ENCODE assay signal across 8 mouse cellular contexts in genomic region chr11:90663618-90664297, GRCm38 (mm10). TPM values are rescaled to one million over a fixed set of nuclear protein-coding genes. Genes with fewer than 3 reads are reported as not detected.
DNase-seq lines count a peak whose midpoint lies in the region; ATAC-seq and TF ChIP-seq lines count a peak whose summit lies in the region.

No protein-coding gene starts in this region.

- no peaks in the 10 kb centered on the region for H3K27me3 ChIP-seq in heart, embryonic 16.5 days (ENCODE audit: control insufficient read depth, insufficient read depth, low read length)
- no peaks in the 10 kb centered on the region for H3K27me3 ChIP-seq in hindbrain, postnatal 0 days (ENCODE audit: insufficient read depth, low read length)
- H3K27me3 ChIP-seq in midbrain, embryonic 13.5 days: no peaks in the 10 kb centered on the region

- no peak for DNase-seq in heart, postnatal 14 days
- DNase-seq in embryo, embryonic 10 days (ENCODE audit: low spot score): peak; percentile 22
- no peak for DNase-seq in hindbrain, postnatal 0 days (ENCODE audit: low spot score)
- DNase-seq in left cerebral cortex, adult 8-10 months (ENCODE audit: low spot score in 2 of 2): no peak
- DNase-seq in testis, postnatal 10 days (ENCODE audit: low spot score): no peak
- DNase-seq in left cerebral cortex, postnatal 36 days (ENCODE audit: low spot score in 2 of 2): no peak

- WGBS in heart, embryonic 16.5 days: 69% methylated on average over 5 of the region's 5 CpGs
- WGBS in hindbrain, postnatal 0 days: 26% methylated on average over 5 of the region's 5 CpGs
- WGBS in midbrain, embryonic 13.5 days: 20% methylated on average over 5 of the region's 5 CpGs

- peak overlapping the region; percentile 47 for H3K27ac ChIP-seq in heart, embryonic 16.5 days (ENCODE audit: low read length)
- H3K27ac ChIP-seq in hindbrain, postnatal 0 days: peak overlapping the region; percentile 58; the same call in 1 of the 2 replicates
- peak overlapping the region; percentile 61; the same call in 1 of the 2 replicates for H3K27ac ChIP-seq in midbrain, embryonic 13.5 days

- TF ChIP-seq CTCF in hindbrain, postnatal 0 days (IDR thresholded peaks at IDR 0.05; ENCODE audit: low read depth): no peak

- H3K4me1 ChIP-seq in heart, embryonic 16.5 days (ENCODE audit: control insufficient read depth, insufficient read depth, low read length): peaks cover 22% of the 10 kb centered on the region
- peaks cover 5% of the 10 kb centered on the region; the same call in 1 of the 2 replicates for H3K4me1 ChIP-seq in hindbrain, postnatal 0 days (ENCODE audit: insufficient read depth, low read length)
- H3K4me1 ChIP-seq in midbrain, embryonic 13.5 days (replicated peaks): peaks cover 29% of the 10 kb centered on the region

- H3K9ac ChIP-seq in heart, embryonic 16.5 days (ENCODE audit: low read length): 0 out of 2 replicates have a peak overlapping the region, but pooled peaks have one; percentile 1
- no peak overlapping the region for H3K9ac ChIP-seq in hindbrain, postnatal 0 days (replicated peaks; ENCODE audit: low read length)
- H3K9ac ChIP-seq in midbrain, embryonic 13.5 days (replicated peaks): no peak overlapping the region

- intact Hi-C loops in heart, postnatal 14 days (cut with DNase I): no loop called here
- intact Hi-C loops in left cerebral cortex, postnatal 36 days (cut with DNase I): no loop called here

- no peak overlapping the region for H3K4me3 ChIP-seq in heart, embryonic 16.5 days (ENCODE audit: low read length)
- H3K4me3 ChIP-seq in hindbrain, postnatal 0 days (ENCODE audit: low read length): no peak overlapping the region
- no peak overlapping the region for H3K4me3 ChIP-seq in midbrain, embryonic 13.5 days (replicated peaks)

- no peaks in the 10 kb centered on the region for H3K9me3 ChIP-seq in heart, embryonic 16.5 days (replicated peaks; ENCODE audit: control insufficient read depth, low read length)
- no peaks in the 10 kb centered on the region for H3K9me3 ChIP-seq in hindbrain, postnatal 0 days (ENCODE audit: low read length)
- no peaks in the 10 kb centered on the region for H3K9me3 ChIP-seq in midbrain, embryonic 13.5 days

- H3K36me3 ChIP-seq in heart, embryonic 16.5 days (ENCODE audit: control insufficient read depth, insufficient read depth): no peaks in the 10 kb centered on the region
- peaks cover 8% of the 10 kb centered on the region; the same call in 1 of the 2 replicates for H3K36me3 ChIP-seq in hindbrain, postnatal 0 days (ENCODE audit: insufficient read depth, low read length)
- no peaks in the 10 kb centered on the region for H3K36me3 ChIP-seq in midbrain, embryonic 13.5 days

- ATAC-seq in heart, embryonic 16.5 days (replicated peaks; ENCODE audit: extremely low read depth, insufficient read depth, low FRiP score): no peak
- ATAC-seq in hindbrain, postnatal 0 days: no peak
- ATAC-seq in midbrain, embryonic 13.5 days: peak; percentile 80

- no peak overlapping the region for H3K4me2 ChIP-seq in heart, embryonic 16.5 days (ENCODE audit: low read depth, low read length)
- no peak overlapping the region for H3K4me2 ChIP-seq in hindbrain, postnatal 0 days (ENCODE audit: low read depth, low read length)
- no peak overlapping the region for H3K4me2 ChIP-seq in midbrain, embryonic 13.5 days (replicated peaks)

RNA-seq across cellular contexts. Expression of gene Tom1l1, which starts 24.4 kb away (rescaled TPM):
- polyA plus RNA-seq in heart, embryonic 16.5 days (2015; fragmentation: Nextera tagmentation; extraction: Ambion mirVana): 28.7 and 31.2 TPM in 2 replicates
- 10 to 100 TPM; 15.0 to 18.2 TPM for total RNA-seq in heart, postnatal 14 days (2021)
- total RNA-seq in hindbrain, postnatal 0 days (2014; rRNA removed): 14.5 and 20.7 TPM in 2 replicates
- 26.7 and 28.8 TPM in 2 replicates for polyA plus RNA-seq in hindbrain, postnatal 0 days (2015; fragmentation: Nextera tagmentation; extraction: Ambion mirVana)
- polyA plus RNA-seq in midbrain, embryonic 13.5 days (2015; fragmentation: Nextera tagmentation; extraction: Ambion mirVana): 12.8 and 13.1 TPM in 2 replicates
- total RNA-seq in left cerebral cortex, adult 8-10 months (2022): 10 to 100 TPM; 30.8 to 33.9 (median 31.5) TPM
- total RNA-seq in left cerebral cortex, postnatal 36 days (2021): 10 to 100 TPM; 28.3 to 30.2 TPM

RNA-seq across cellular contexts. Expression of gene Cox11, which starts 25.8 kb away (rescaled TPM):
- polyA plus RNA-seq in heart, embryonic 16.5 days (2015; fragmentation: Nextera tagmentation; extraction: Ambion mirVana): 40.4 and 41.0 TPM in 2 replicates
- 10 to 100 TPM; 23.1 to 25.0 TPM for total RNA-seq in heart, postnatal 14 days (2021)
- total RNA-seq in hindbrain, postnatal 0 days (2014; rRNA removed): 22.9 and 40.1 TPM in 2 replicates
- 37.1 and 40.3 TPM in 2 replicates for polyA plus RNA-seq in hindbrain, postnatal 0 days (2015; fragmentation: Nextera tagmentation; extraction: Ambion mirVana)
- polyA plus RNA-seq in midbrain, embryonic 13.5 days (2015; fragmentation: Nextera tagmentation; extraction: Ambion mirVana): 36.7 and 40.6 TPM in 2 replicates
- 10 to 100 TPM; 23.0 to 26.7 (median 26.1) TPM for total RNA-seq in left cerebral cortex, adult 8-10 months (2022)
- 10 to 100 TPM; 29.2 to 30.5 TPM for total RNA-seq in left cerebral cortex, postnatal 36 days (2021)

RNA-seq across cellular contexts. Expression of gene Stxbp4, which starts 25.9 kb away (rescaled TPM):
- polyA plus RNA-seq in heart, embryonic 16.5 days (2015; fragmentation: Nextera tagmentation; extraction: Ambion mirVana): 11.6 and 12.1 TPM in 2 replicates
- total RNA-seq in heart, postnatal 14 days (2021): 1 to 10 TPM; 5.6 to 6.3 TPM
- 9.1 and 15.2 TPM in 2 replicates for total RNA-seq in hindbrain, postnatal 0 days (2014; rRNA removed)
- polyA plus RNA-seq in hindbrain, postnatal 0 days (2015; fragmentation: Nextera tagmentation; extraction: Ambion mirVana): 9.9 and 11.0 TPM in 2 replicates
- 28.5 and 31.4 TPM in 2 replicates for polyA plus RNA-seq in midbrain, embryonic 13.5 days (2015; fragmentation: Nextera tagmentation; extraction: Ambion mirVana)
- total RNA-seq in left cerebral cortex, adult 8-10 months (2022): 10 to 100 TPM in 3 of 4 experiments, 1 to 10 TPM in 1; 9.5 to 13.4 (median 11.2) TPM
- total RNA-seq in left cerebral cortex, postnatal 36 days (2021): 10 to 100 TPM in 1 of 2 experiments, 1 to 10 TPM in 1; 9.4 to 12.7 TPM
